Mouse (Mus musculus) left cerebral cortex, postnatal 14 days (tissue): ENCODE results near the gene Upp1. TPM values are rescaled to one million over a fixed set of nuclear protein-coding genes. Genes with fewer than 3 reads are reported as not detected.
"Not testable (repeated sequence)": the region's sequence is repeated elsewhere in the genome, so short reads cannot be mapped to it uniquely, and the experiment has no call there.

Experiments
- DNase-seq, 2 experiments: peaks; one replicate each; pipeline ENCODE4 v3.0.0; 2021 to 2022; ENCODE audit warnings: low spot score in 2 of 2, mixed read lengths in 1 of 2
- intact Hi-C: fragments of 180-260 bp; cut with DNase I; formaldehyde crosslinking; loops from one replicate; pipeline ENCODE4 v1.15.1; 2025
- total RNA-seq, 2 experiments: library from RNA; stranded (reverse); gene quantifications; 2 replicates each; pipeline ENCODE4 v1.2.3; 2021

Upp1 gene
- total RNA-seq, 2 experiments from 2014 or later = 1.2 to 1.9 TPM

- no peak for DNase-seq
- intact Hi-C loops = no loop called here
Observed at GRCm38 (mm10) chr11:9146683-9147082, 28.8 kb downstream of the Upp1 start.

GRCm38 (mm10) chr11:9148206-9148605 lies 30.3 kb downstream of the Upp1 start:
- intact Hi-C loops = no loop called here
- DNase-seq = no peak

- DNase-seq, intact Hi-C loops: not testable (repeated sequence)
Observed at GRCm38 (mm10) chr11:9150403-9150802, 32.5 kb downstream of the Upp1 start.

GRCm38 (mm10) chr11:9159953-9160352 lies 42.0 kb downstream of the Upp1 start:
- DNase-seq = no peak
- intact Hi-C loops = no loop called here

GRCm38 (mm10) chr11:9167331-9167730 lies 49.4 kb downstream of the Upp1 start:
- DNase-seq = no peak
- intact Hi-C loops = no loop called here

GRCm38 (mm10) chr11:9181477-9181876 lies 63.6 kb downstream of the Upp1 start:
- no peak for DNase-seq
- intact Hi-C loops = no loop called here

Other genes starting within 250 kb of the Upp1 start
- under 1 TPM in 1 of 2 experiments, not detected in 1; 0.04 TPM for gene Pkd1l1, start 144.8 kb upstream of the Upp1 start, total RNA-seq
- gene Hus1, start 106.9 kb upstream of the Upp1 start, total RNA-seq = 10 to 100 TPM; 10.9 to 12.6 TPM
- gene Gm11992, start 69.5 kb upstream of the Upp1 start, total RNA-seq = under 1 TPM; 0.76 to 0.94 TPM
- gene Sun3, start 69.1 kb upstream of the Upp1 start, total RNA-seq = not detected
- under 1 TPM; 0.06 to 0.11 TPM for gene Abca13, start 73.8 kb downstream of the Upp1 start, total RNA-seq